Mouse (Mus musculus) kidney, postnatal 10 days (tissue): ENCODE results near the gene Med12.
A peak's percentile ranks its signal among the peaks of the same experiment; 100 is the strongest.
"Not testable (repeated sequence)": the region's sequence is repeated elsewhere in the genome, so short reads cannot be mapped to it uniquely, and the experiment has no call there.

ENCODE experiments used
- DNase-seq: peaks from one replicate; pipeline ENCODE4 v3.0.0; 2021; ENCODE audit warnings: mixed read lengths

The Med12 gene

DNA sequence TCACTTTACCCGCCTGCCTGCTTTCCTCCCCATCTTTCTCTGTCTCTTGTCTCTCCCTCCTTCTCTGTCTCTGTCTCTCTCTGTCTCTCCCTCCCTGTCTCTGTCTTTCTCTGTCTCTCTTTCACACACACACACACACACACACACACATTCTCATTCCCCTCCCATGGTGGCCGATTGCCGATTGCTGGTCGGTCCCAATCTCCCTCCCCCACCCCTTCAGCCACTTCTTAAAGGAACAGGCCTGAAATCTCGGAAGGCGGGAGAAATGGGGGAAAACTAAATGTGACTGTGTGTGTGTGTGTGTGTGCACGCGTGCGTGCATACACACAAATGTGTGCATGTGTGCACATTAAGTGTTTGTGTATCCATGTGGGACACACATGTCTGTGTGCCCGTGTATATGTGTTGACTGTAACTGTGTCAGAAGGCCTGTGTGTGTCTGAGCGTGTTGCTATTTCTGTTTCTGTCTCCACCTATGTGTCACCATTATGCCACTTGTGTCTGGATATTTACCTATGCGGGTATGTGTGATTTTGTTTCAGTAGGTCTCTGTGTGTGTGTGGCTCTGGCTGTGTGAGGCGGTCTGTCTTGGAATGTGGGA lies 26.7 kb downstream of the Med12 start:
- DNase-seq, result peak; percentile 38

DNA sequence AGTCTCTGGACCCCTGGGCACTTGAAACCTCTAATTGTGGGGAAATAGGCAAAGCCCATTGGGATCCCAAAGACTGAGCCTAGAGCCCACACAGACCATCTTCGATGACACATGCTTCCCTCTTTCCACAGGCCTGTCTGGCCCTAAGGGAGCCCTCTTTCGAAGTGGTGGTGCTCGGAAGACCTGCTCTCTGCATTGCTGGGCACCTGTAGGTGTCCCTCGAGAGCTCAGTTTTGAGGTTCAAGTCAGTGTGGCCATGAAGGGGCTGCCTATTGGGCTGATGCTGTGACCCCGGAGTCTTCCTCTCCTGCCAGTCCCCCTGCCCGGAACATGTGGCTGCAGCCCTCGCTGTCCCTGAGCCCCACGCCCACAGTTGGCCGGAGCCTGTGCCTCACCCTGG lies 27.8 kb downstream of the Med12 start:
- DNase-seq, result no peak

DNA sequence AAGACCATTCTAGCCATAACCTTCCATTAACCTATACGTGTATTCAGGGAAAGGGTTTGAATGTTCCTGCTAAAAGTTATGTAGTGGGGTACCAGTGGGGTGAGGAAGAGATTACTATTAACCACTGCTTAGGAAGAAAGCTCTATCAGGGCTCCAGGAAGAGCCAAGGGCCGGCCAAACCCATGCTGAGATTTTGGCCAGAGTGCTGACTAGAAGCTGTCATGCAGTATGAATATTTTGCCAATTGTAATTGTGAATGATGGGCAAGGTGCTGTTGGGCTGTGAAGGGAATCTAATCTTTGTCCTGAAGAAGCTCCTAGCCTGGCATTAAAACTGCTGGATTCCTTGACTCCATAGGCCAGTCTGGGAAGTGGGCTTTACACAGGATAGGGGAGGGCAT lies 30.8 kb downstream of the Med12 start:
- DNase-seq, result no peak

DNA sequence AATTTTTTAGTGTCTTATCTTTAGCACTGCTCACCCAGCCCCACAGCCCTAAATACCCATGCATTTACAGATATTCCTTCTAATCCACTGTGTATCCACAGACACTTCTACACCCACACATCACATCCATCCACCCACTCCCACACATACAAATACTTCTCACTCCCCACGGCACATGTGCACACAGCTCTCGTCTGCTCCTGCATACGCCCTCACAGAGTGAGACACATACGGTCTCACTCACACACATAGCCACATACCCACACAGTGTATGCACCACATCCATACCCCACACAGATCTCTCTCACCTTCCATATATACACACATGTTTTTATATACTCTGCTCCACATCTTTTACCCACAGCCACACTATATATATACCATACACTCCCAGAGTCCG lies 35.5 kb downstream of the Med12 start:
- no peak for DNase-seq

DNA sequence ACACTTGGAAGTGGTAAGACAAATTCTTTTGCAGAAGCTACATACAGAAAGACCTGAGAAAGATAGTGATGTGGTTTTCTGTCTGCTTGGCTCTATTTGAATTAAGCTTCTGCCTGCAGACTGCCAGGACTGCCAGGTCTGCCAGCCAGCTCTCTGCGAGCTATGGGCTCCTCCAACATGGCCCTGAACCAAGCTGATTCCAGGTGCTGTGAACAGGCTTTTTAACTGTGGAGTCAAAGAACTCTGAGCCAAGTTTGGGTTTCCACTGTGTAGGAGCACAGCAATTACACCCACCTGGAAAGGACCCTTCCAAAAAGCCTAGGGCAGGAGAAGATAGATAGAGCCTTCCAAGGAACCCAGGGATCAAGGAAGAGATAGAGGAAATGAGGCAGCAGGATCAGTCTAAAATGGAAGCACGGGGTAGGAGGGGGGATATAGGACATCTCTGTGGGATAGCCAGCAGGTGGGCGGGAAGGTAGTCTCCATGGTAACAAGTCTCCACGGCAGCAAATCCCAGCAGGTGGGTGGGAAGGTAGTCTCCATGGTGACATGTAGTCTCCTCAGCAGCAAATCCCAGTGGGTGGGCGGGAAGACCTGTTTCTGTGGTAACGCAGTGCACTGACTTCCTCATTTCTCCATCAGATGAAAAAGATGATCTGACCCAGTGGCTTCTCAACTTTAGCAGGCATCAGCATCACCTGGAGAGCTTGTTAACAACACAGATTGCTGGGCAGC lies 40.0 kb downstream of the Med12 start:
- DNase-seq, result no peak

DNA sequence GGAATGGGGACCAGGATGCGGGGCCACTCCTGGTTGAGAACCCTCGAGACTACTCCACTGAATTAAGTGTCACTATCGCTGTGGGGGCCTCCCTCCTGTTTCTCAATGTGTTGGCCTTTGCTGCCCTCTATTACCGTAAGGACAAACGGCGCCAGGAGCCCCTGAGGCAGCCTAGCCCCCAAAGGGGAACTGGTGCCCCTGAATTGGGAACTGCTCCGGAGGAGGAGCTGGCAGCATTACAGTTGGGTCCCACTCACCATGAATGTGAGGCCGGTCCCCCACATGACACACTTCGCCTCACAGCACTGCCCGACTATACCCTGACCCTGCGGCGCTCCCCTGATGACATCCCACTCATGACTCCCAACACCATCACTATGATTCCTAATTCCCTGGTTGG lies 45.9 kb downstream of the Med12 start:
- no peak for DNase-seq

DNA sequence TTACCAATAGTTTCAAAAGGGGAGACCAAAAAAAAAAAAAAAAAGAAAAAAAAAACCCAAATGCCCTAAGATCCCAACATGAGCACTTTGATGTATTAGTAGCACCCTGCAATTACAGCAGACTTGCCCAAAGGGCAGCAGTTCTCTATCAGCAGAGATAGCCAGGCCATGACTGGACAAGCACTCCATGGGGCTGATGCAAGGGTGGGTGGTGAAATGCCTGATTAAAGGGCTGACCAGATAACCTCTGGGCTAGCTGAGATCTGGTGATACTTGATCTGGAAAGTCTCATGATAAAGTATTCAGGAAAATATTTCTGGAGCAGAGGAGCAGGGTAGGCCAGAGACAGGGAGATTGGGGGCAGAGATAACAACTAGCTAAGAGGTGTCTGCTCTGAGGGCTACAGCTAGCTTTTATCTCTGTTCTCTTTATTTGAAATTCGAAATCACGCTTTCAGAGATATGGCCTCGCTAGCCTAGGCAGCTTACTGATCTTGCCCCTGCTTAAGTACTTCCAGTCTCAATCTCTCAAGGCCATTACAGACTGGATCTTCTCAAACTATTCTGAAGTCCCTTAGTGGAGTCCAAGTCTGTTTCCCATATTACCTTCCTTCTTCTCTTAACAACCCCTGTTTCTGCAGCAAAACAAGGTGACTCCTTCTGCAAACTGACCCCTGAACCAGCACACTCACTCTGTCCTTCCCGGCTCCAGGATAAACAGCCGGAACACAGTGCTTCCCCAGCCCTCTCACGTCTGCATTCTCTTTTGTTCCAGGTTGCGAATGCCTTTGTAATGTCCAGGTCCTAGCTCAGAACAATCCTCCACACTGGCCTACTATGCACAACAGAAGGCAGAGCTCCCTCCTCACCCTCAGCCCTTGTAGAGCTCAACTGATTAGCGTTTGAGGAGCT lies 52.4 kb downstream of the Med12 start:
- DNase-seq, result no peak

DNA sequence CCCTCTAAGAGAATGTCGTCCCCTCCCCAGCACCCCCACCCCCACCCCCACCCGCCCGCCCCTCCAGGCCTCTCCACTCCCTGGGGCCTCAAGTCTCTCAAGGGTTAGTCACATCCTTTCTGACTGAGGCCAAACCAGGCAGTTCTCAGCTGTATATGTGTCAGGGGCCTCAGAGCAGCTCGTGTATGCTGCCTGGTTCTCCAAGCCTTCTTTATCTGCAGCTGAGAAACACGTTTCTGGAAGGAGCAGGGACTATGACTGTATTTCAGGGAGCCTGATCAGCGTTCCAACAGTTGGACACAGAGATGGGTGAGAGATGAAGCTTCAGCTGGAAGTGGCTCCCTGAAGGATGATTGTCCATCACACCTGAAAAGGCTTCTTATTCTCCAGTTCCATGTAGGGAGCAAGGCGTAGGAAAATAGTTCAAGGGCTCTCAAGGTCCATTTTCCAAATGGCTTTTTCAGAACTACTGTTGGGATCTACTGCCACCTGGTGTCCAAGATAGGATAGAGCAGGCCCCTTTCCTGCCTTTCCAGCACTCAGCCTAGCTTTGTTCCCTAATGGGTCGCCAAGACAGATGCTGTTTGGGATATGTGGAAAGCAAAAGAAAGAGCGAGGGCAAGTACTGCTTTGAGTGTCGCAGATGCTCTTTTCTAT lies 55.7 kb downstream of the Med12 start:
- peak; percentile 78 for DNase-seq

DNA sequence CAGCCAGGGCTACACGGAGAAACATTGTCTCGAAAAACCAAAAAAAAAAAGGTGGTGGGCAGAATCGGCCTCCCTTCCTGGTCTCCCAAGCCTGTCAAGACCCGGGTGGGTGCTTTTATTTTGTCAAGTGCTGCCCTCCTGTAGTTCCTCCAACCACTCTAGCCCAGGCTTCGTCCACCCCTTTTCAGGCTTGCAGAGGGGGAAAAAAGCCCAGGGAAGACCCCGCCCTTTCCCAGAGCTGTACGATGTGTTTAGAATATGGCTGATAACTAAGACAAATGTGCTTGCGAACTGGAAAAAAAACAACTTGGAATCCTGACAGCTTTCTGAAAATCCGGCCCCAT lies 58.2 kb downstream of the Med12 start:
- DNase-seq, result no peak

DNA sequence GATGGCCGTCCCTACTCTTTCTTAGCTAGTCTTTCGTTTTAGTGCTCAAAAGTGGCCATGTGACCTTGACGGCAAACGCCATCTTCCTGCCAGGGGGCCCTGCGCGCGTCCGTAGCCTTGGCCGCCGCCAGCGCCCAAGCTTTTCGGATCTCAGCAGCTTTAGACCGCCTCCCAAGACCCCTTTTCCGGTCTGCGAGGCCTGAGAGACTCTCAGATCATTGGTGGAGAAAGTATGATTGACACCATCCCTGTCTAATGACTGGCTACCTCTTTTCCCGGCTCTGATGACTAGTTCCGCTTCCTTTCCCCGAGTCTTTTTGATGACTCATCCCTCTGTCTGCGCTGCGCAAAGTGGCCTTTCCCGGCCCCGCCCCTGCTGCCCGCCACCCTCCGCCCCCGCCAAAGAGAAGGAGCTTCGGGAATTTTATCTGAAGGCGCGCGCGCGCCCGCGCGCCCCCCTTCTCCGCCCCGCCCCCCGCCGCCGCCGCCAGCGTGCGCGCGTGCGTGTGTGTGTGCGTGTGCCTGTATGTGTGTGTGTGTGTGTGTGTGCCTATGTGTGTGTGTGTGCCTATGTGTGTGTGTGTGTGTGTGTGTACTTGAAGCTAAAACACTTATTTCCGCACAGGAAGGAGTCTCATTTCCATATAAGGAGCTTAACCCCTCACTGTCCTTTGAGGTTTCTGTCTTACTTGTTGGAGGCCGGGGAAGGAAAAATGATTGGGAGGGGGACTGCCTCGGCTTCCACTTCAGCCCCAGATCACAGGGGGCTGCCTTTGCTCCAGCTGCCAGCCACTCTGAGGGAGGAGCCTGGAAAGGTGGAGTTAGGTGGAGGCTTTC lies 58.8 kb downstream of the Med12 start:
- DNase-seq, result peak; percentile 88

DNA sequence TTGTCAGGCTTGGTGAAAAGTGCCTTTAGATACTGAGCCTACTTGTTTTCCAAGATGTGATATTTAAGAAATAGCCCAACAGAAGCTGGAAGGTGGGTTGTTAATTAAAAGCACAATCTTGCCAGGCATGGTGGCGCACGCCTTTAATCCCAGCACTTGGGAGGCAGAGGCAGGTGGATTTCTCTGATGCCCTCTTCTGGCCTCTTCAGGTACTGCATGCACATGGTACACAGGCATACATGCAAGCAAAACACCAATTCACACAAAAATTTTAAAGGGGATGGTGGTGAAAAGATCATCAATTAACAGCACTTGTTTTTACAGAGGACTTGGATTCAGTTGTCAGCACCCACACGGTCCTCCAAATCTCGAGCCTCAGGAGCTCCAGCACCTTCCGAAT lies 60.8 kb downstream of the Med12 start:
- DNase-seq, result no peak

DNA sequence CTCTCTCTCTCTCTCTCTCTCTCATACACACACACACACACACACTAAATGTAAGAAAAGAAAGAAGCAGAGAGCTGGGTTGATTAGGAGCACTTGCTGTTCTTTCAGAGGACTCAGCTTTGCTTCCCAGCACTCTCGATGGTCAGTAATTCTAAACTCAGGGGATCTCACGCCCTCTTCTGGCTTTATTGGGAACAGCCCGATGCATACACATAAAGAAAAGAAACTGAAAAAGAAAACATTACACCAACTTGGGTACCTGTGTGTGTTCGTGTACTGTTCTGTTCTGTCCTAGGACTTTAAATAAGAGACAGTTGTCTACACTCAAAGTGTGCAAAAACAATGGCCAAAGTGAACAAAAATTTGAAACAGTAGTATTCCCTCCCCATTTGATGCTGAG lies 64.8 kb downstream of the Med12 start:
- DNase-seq, result no peak

DNA sequence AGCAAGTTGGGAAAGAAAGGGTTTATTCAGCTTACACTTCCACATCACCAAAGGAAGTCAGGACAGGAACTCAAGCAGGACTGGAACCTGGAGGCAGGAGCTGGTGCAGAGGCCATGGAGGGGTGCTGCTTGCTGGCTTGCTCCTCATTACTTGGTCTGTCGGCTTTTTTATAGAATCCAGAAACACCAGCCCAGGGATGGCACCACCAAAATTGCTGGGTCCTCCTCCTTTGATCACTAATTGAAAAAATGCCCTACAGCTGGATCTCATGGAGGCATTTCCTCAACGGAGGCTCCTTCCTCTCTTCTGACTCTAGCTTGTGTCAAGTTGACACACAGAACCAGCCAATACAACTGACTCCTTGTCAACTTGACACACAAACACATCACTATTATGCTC lies 69.0 kb downstream of the Med12 start:
- DNase-seq, result not testable (repeated sequence)

DNA sequence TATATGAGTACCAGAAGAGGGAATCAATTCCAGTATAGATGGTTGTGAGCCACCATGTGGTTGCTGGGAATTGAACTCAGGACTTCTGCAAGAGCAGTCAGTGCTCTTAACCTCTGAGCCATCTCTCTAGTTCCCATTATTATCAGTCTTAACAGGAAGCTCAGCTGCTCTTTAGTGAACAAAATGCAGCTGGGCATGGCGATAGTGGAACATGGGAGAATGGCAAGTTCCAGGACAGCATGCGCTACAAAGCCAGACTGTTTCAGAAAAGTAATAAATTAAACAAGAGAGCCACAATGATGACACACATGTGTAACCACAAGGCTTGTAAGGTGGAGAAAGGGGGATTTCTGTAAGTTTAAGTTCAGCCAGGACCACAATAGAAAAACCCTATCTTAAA lies 71.6 kb downstream of the Med12 start:
- DNase-seq, result no peak

DNA sequence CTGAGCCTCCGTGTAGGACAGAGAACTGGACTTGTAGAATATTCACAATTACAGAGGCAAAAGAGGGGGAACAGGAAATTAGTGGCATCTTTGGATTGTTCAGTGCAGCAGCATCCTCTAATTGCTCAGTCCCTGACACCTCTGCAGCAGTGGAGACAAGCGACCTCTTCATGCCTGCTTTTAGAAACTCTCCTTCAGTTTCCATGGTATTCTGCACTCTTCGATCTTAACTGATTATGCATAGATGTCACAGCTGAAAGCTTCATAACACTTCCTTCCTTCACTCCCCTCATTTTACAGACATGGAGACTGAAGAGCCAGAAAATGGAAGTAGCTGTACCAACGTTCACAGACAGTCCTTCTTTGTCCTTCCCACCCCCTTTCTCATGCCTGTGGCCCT lies 72.6 kb downstream of the Med12 start:
- DNase-seq, result no peak
